Mouse (Mus musculus) forebrain, postnatal 0 days (tissue): ENCODE measurements around the gene Maml3. TPM values are rescaled to one million over a fixed set of nuclear protein-coding genes. Genes with fewer than 3 reads are reported as not detected.

ENCODE experiments used
- ATAC-seq: fragments of 200-750 bp; cut with Nextera tagmentation; 2 replicates; pipeline ENCODE4 v1.8.0; 2017; ENCODE audit warnings: mild to moderate bottlenecking, moderate library complexity
- DNase-seq: peaks from one replicate; pipeline ENCODE4 v3.0.0-alpha.2; 2015
- H3K27ac ChIP-seq: fragments of 300-500 bp; sonication (generic); 2 replicates; pipeline ENCODE4 v1.5.1; 2014; ENCODE audit warnings: low read depth, mild to moderate bottlenecking, antibody characterized with exemption, low read length, moderate library complexity, mixed read lengths
- H3K27me3 ChIP-seq: fragments of 300-500 bp; sonication (generic); 2 replicates; pipeline ENCODE4 v1.6.1; 2014; ENCODE audit warnings: mild to moderate bottlenecking, low read length, mixed read lengths; ENCODE audit not compliant: insufficient read depth
- H3K36me3 ChIP-seq: fragments of 300-500 bp; sonication (generic); 2 replicates; pipeline ENCODE4 v1.6.1; 2014; ENCODE audit warnings: mild to moderate bottlenecking, moderate library complexity; ENCODE audit not compliant: insufficient read depth
- H3K4me1 ChIP-seq: fragments of 300-500 bp; sonication (generic); 2 replicates; pipeline ENCODE4 v1.6.1; 2014; ENCODE audit warnings: antibody characterized with exemption; ENCODE audit not compliant: insufficient read depth
- H3K4me2 ChIP-seq: fragments of 300-500 bp; sonication (generic); 2 replicates; pipeline ENCODE4 v1.6.1; 2014; ENCODE audit warnings: low read depth, mild to moderate bottlenecking, moderate library complexity
- H3K4me3 ChIP-seq: fragments of 300-500 bp; sonication (generic); 2 replicates; pipeline ENCODE4 v1.5.1; 2014; ENCODE audit warnings: low read depth, low read length, mixed read lengths
- H3K9ac ChIP-seq: fragments of 300-500 bp; sonication (generic); 2 replicates; pipeline ENCODE4 v1.6.1; 2014; ENCODE audit warnings: mild to moderate bottlenecking
- H3K9me3 ChIP-seq: fragments of 300-500 bp; sonication (generic); 2 replicates; pipeline ENCODE4 v1.6.1; 2016; ENCODE audit warnings: low read length
- CTCF ChIP-seq: sonication (generic); IDR thresholded peaks from 2 replicates; pipeline ENCODE4 v1.5.1; 2016; ENCODE audit warnings: antibody characterized with exemption, control low read depth, low read depth
- WGBS: fragments of 180-500 bp; shearing (Covaris S2); extraction: QIAGEN DNeasy Blood & Tissue Kit; methylation state at CpG from one replicate; pipeline ENCODE4 v1.1.7; 2014; 5-methylcytosine and 5-hydroxymethylcytosine counted together
- polyA plus RNA-seq: library from polyadenylated mRNA; unstranded; fragments of >200 nt; fragmentation: Nextera tagmentation; extraction: Ambion mirVana; gene quantifications from 2 replicates; pipeline ENCODE4 v1.2.1, GENCODE M21; 2015
- total RNA-seq: library from RNA; depleted of rRNA; stranded (reverse); fragments of >200 nt; gene quantifications from 2 replicates; pipeline ENCODE4 v1.2.3, GENCODE M21; 2014

Maml3 gene
- total and polyA plus RNA-seq, 2 experiments from 2014 or later = 3.1 to 14.9 TPM

GRCm38 (mm10) chr3:52091261-52091797 is 13.5 kb downstream of the Maml3 start:
- Histone ChIP-seq H3K36me3 (no peaks in the 10 kb centered on the region), H3K27ac (no peak overlapping the region), H3K27me3 (no peaks in the 10 kb centered on the region), H3K4me2 (no peak overlapping the region), H3K9ac (no peak overlapping the region), H3K4me1 (peaks cover 5% of the 10 kb centered on the region), H3K9me3 (no peaks in the 10 kb centered on the region), H3K4me3 (no peak overlapping the region)
- DNase-seq (no peak), ATAC-seq (no peak)
- 49% methylated on average over 7 of the region's 7 CpGs for WGBS
- TF ChIP-seq CTCF = no peak

- Histone ChIP-seq H3K4me3 (no peak overlapping the region), H3K4me2 (no peak overlapping the region), H3K9ac (no peak overlapping the region), H3K36me3 (no peaks in the 10 kb centered on the region), H3K4me1 (peaks cover 5% of the 10 kb centered on the region), H3K27ac (no peak overlapping the region), H3K9me3 (no peaks in the 10 kb centered on the region), H3K27me3 (no peaks in the 10 kb centered on the region)
- TF ChIP-seq CTCF = no peak
- 88% methylated on average over 8 of the region's 8 CpGs for WGBS
- DNase-seq (no peak), ATAC-seq (no peak)
Measured at GRCm38 (mm10) chr3:52090230-52090873, 14.5 kb downstream of the Maml3 start.

GRCm38 (mm10) chr3:52088458-52089341 is 16.2 kb downstream of the Maml3 start:
- Histone ChIP-seq H3K27me3 (no peaks in the 10 kb centered on the region), H3K9ac (0 out of 2 replicates have a peak overlapping the region, but pooled peaks have one; percentile 14), H3K4me3 (0 out of 2 replicates have a peak overlapping the region, but pooled peaks have one; percentile 9), H3K4me2 (peak overlapping the region; percentile 38), H3K27ac (peak overlapping the region; percentile 41; the same call in 1 of the 2 replicates), H3K4me1 (peaks cover 5% of the 10 kb centered on the region), H3K9me3 (no peaks in the 10 kb centered on the region), H3K36me3 (no peaks in the 10 kb centered on the region)
- WGBS = 17% methylated on average over 19 of the region's 19 CpGs
- no peak for TF ChIP-seq CTCF
- ATAC-seq (peak; percentile 75), DNase-seq (peak; percentile 85)

- H3K27me3 ChIP-seq = no peaks in the 10 kb centered on the region
- H3K9ac ChIP-seq = no peak overlapping the region
- no peak for TF ChIP-seq CTCF
- H3K4me3 ChIP-seq = no peak overlapping the region
- no peaks in the 10 kb centered on the region for H3K36me3 ChIP-seq
- H3K9me3 ChIP-seq = no peaks in the 10 kb centered on the region
- ATAC-seq (peak; percentile 75), DNase-seq (peak; percentile 61)
- WGBS = 46% methylated on average over 7 of the region's 7 CpGs
- H3K4me1 ChIP-seq = peaks cover 5% of the 10 kb centered on the region
- peak overlapping the region; percentile 41; the same call in 1 of the 2 replicates for H3K27ac ChIP-seq
- H3K4me2 ChIP-seq = peak overlapping the region; percentile 38; the same call in 1 of the 2 replicates
Measured at GRCm38 (mm10) chr3:52087636-52088280, 17.1 kb downstream of the Maml3 start.

GRCm38 (mm10) chr3:52078763-52079162 is 26.1 kb downstream of the Maml3 start:
- Histone ChIP-seq H3K4me1 (no peaks in the 10 kb centered on the region), H3K27ac (no peak overlapping the region), H3K4me3 (no peak overlapping the region), H3K4me2 (no peak overlapping the region), H3K9ac (no peak overlapping the region), H3K27me3 (no peaks in the 10 kb centered on the region), H3K36me3 (no peaks in the 10 kb centered on the region), H3K9me3 (no peaks in the 10 kb centered on the region)
- 70% methylated on average over 2 of the region's 2 CpGs for WGBS
- TF ChIP-seq CTCF = no peak
- ATAC-seq (no peak), DNase-seq (no peak)

GRCm38 (mm10) chr3:52073959-52074358 is 30.9 kb downstream of the Maml3 start:
- no peak overlapping the region for H3K4me3 ChIP-seq
- WGBS = 73% methylated on average over 6 of the region's 6 CpGs
- H3K27me3 ChIP-seq = no peaks in the 10 kb centered on the region
- 0 out of 2 replicates have a peak, but pooled peaks cover 6% of the 10 kb centered on the region for H3K4me1 ChIP-seq
- ATAC-seq = no peak
- H3K9ac ChIP-seq = no peak overlapping the region
- H3K4me2 ChIP-seq = no peak overlapping the region
- H3K27ac ChIP-seq = no peak overlapping the region
- TF ChIP-seq CTCF = no peak
- no peaks in the 10 kb centered on the region for H3K9me3 ChIP-seq
- no peak for DNase-seq
- no peaks in the 10 kb centered on the region for H3K36me3 ChIP-seq
